Mouse (Mus musculus): ENCODE results near the gene Tm6sf1. TPM values are rescaled to one million over a fixed set of nuclear protein-coding genes. Genes with fewer than 3 reads are reported as not detected.

Tm6sf1 gene
- 10 to 100 TPM in 1 of 2 experiments, 1 to 10 TPM in 1; 7.4 to 18.2 TPM for polyA plus RNA-seq (2017; shearing (Covaris generic))

DNA sequence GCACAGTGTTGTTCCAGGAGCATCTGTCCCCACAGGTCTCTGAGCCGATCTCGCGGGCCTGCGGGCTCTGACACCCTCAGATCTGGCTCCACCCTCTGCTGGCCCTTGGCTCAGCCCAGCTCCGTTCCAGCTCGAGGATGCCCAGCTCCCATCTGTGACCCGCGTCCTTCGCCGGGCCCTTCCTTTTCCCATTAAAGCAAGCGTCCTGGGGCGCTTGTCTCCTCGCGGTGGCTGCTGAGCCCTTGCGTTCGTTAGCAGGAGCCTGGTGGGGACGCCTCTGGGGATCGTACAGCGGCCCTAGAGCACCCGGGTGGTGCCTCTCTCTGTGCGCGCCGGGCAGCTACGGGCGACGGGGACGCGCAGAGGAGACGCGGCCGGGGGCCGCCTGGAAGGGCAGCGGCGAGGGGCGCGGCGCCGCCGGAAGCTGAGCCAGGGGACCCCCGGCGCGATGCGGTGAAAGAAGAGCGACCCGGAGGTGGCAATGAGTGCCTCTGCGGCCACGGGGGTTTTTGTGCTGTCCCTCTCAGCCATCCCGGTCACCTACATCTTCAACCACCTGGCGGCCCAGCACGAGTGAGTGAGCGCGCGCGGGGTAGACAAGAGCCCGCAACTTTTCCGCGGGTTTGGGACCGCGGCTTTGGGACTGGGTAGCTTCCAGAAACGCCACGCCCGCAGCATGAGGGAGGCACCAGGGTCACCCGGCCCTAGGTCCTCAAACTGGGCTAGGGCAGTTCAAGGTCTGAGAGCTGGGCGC lies at the start of gene Tm6sf1:
Gene Tm6sf1 (plus strand): TSS at position 34 of the 754 bp plus-strand sequence.

GRCm38 (mm10) chr7:81829379-81829894 lies 29.4 kb upstream of the Tm6sf1 start, which contains the start of gene Btbd1:
Btbd1 (minus strand) TSS chr7:81829431.

GRCm38 (mm10) chr7:81855694-81856093 lies 3.1 kb upstream of the Tm6sf1 start, which contains the start of gene Gm10160:
Gm10160 (minus strand) TSS chr7:81855794.

Other genes with a start within 250 kb of the Tm6sf1 start
- 1 to 10 TPM in 1 of 2 experiments, not detected in 1; 2.4 TPM for gene Homer2, start 151.5 kb upstream of the Tm6sf1 start, polyA plus RNA-seq (2017; shearing (Covaris generic))
- gene Ramac, start 96.1 kb upstream of the Tm6sf1 start, polyA plus RNA-seq (2017; shearing (Covaris generic)): 100 to 1,000 TPM; 150 to 151 TPM
- 10 to 100 TPM; 57.9 to 69.9 TPM for gene 3110040N11Rik, start 69.5 kb upstream of the Tm6sf1 start, polyA plus RNA-seq (2017; shearing (Covaris generic))
- 100 to 1,000 TPM in 1 of 2 experiments, 10 to 100 TPM in 1; 89.3 to 108 TPM for gene Btbd1, start 29.6 kb upstream of the Tm6sf1 start, polyA plus RNA-seq (2017; shearing (Covaris generic))
- not detected for gene Gm10160, start 3.2 kb upstream of the Tm6sf1 start, polyA plus RNA-seq (2017; shearing (Covaris generic))
- 10 to 100 TPM in 1 of 2 experiments, 1 to 10 TPM in 1; 7.1 to 11.7 TPM for gene Hdgfl3, start 75.5 kb downstream of the Tm6sf1 start, polyA plus RNA-seq (2017; shearing (Covaris generic))
- not detected for gene Bnc1, start 133.3 kb downstream of the Tm6sf1 start, polyA plus RNA-seq (2017; shearing (Covaris generic))

Data from activated CD4-positive, CD25-positive, alpha-beta regulatory T cell (primary cell).